Mouse (Mus musculus): ENCODE data around the gene Adam21. TPM values are rescaled to one million over a fixed set of nuclear protein-coding genes. Genes with fewer than 3 reads are reported as not detected.
A peak's percentile ranks its signal among the peaks of the same experiment; 100 is the strongest.
"Not testable (repeated sequence)": the region's sequence is repeated elsewhere in the genome, so short reads cannot be mapped to it uniquely, and the experiment has no call there.

Adam21 gene
- total RNA-seq, 2 experiments from 2014 or later: 0.29 to 0.35 TPM

DNA sequence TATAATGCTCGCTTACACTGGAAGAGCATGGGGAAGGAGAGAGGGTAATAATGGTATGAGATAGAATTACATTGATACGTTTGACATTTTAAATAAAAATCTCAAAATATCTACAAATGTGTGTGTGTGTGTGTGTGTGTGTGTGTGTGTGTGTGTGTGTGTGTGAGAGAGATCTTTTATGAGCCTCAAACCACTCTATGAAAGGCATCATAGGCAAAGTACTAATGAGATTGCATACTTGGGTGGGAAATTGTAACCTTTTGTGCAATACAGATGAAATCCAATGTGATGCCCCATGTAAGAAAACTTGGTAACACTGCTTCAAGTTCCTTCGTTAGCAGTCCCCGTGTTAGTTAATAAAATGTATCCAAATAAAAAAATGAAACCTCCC, 35.2 kb downstream of the Adam21 start:
- intact Hi-C loops (cut with DNase I): loop anchor here (2.0 kb wide), 1 partner anchor 48 kb away; the partner anchor contains the start of gene Cox16
- no peak for DNase-seq (ENCODE audit: extremely low spot score in 1 of 2, low spot score in 2 of 2)
- Histone ChIP-seq H3K4me3 (peak overlapping the region; percentile 77), H3K27ac (peak overlapping the region; percentile 65)
- TF ChIP-seq CTCF (IDR thresholded peaks at IDR 0.05): no peak

DNA sequence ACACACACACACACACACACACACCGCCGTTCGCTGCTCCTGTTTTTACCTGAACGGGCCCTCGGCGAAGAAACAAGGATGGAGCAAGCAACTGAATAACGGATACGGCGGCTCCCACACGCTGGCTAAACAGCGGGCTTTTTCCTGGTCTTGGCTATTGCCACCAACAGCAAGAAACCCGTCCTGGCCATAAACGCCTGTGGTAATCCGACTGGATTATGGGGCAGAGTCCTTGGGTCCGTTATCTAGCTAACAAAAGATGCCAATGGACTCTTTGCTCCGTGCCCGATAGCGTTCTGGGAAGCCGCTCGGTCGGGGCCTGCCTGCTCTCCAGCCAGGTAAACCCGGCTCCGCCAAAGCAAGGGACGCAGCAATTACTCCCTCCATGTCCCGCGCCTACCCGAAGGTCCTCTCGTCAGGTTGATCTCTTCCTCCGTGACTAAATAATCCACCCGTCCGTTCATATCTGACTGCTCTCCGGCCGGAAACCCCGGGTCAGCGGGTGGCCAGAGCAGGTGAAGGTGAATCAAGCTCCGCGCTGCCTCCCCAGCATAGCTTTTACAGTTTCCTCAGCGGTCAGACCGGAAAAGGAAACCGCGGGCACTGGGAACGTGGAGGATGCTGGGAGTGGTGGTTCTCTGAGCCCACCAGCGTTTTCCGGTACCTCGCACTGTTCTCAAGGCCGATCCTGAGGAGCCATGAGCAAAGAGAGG, 35.8 kb downstream of the Adam21 start, which contains the start of the genes Gm20498 and Synj2bp:
TSS of gene Gm20498 (minus strand) at position 590 of the 713 bp plus-strand sequence.
TSS of gene Synj2bp (minus strand) at position 596 of the 713 bp plus-strand sequence.
- peak within 1 kb of the TSS; percentile 65 for H3K27ac ChIP-seq
- peak within 1 kb of the TSS; percentile 77 for H3K4me3 ChIP-seq
- no peak for TF ChIP-seq CTCF (IDR thresholded peaks at IDR 0.05)
- peak; percentile 84 to 85 for DNase-seq (ENCODE audit: extremely low spot score in 1 of 2, low spot score in 2 of 2)
- intact Hi-C loops (cut with DNase I): loop anchor here (1.0 to 2.0 kb wide), 2 partner anchors 48 to 63 kb away; partner anchors contain the start of genes Cox16 and Med6

DNA sequence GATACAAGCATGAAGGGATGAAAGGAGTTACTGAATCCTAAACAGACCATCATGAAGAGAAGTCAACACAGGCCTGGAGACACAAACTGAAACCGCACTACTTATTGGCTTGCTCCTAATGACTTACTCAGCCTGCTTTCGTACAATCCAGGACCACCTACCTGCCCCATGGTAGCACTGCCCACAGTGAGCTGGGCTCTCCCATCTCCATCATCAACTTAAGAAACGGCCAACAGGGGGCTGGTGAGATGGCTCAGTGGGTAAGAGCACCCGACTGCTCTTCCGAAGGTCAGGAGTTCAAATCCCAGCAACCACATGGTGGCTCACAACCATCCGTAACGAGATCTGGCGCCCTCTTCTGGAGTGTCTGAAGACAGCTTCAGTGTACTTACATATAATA, 37.7 kb downstream of the Adam21 start:
- H3K4me3 ChIP-seq; H3K27ac ChIP-seq; DNase-seq (ENCODE audit: extremely low spot score in 1 of 2, low spot score in 2 of 2); intact Hi-C loops (cut with DNase I): not testable (repeated sequence)

Other genes with a start within 250 kb of the Adam21 start
- gene Slc8a3, start 235.3 kb downstream of the Adam21 start, total RNA-seq (2021): 10 to 100 TPM; 23.4 to 24.2 TPM
- gene Gm4787, start 189.0 kb downstream of the Adam21 start, total RNA-seq (2021): 1 to 10 TPM; 1.8 to 2.6 TPM
- 1 to 10 TPM; 2.9 to 3.3 TPM for gene Adam4, start 146.5 kb downstream of the Adam21 start, total RNA-seq (2021)
- gene Cox16, start 83.3 kb downstream of the Adam21 start, total RNA-seq (2021): 10 to 100 TPM; 34.5 to 42.1 TPM
- 10 to 100 TPM; 40.1 to 45.6 TPM for gene Gm20498, start 35.6 kb downstream of the Adam21 start, total RNA-seq (2021)
- 10 to 100 TPM; 37.1 to 38.0 TPM for gene Synj2bp, start 35.6 kb downstream of the Adam21 start, total RNA-seq (2021)
- 10 to 100 TPM; 26.6 to 31.2 TPM for gene Med6, start 26.5 kb upstream of the Adam21 start, total RNA-seq (2021)
- 10 to 100 TPM; 49.5 to 50.5 TPM for gene Ttc9, start 62.8 kb upstream of the Adam21 start, total RNA-seq (2021)
- 10 to 100 TPM; 63.3 to 68.9 TPM for gene Map3k9, start 212.7 kb upstream of the Adam21 start, total RNA-seq (2021)